16 mouse cellular contexts compared by ENCODE assay signal in the genomic region with DNA sequence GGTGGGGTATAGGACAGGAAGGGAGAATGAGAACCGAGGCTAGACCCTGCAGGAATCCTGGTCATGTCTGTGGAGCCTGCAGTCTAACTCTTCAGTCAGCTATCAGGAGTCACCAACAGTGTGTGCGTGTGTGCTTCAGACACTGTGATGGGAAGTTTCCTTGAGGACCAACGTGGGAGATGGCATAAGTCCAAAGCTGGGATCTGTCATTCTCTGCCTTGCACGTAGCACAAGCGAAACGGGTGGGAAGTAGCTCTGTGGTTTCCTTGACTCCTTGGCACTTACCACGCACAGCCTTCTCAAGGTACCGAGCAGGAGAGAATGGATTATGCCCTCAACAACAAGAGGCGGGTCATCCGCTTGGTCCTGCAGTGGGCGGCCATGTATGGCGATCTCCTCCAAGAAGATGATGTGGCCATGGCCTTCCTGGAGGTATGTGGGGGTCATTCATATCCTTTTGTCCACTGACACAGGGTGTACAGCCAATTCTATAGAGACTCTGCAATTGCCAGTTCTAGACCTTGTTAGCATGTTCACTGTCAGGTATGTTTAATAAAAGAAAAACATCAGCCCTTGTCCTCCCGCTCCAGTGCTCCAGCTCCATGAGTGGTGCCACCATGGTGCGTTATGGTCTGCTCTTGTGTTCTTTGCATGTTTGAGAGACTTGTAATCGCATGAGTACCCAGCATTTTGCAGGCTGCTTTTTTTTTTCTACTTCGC.
"Had no signal": no experiment of that assay in that cellular context is flagged by ENCODE, and none has a peak within 500 bp of the region (broad histone marks: within the 10 kb centered on the region; RNA-seq: fewer than 3 reads in every experiment).

No protein-coding gene starts in this region.

- H3K9ac ChIP-seq: liver, embryonic 15.5 days; liver, postnatal 0 days; lung, embryonic 15.5 days; midbrain, embryonic 12.5 days; neural tube, embryonic 12.5 days; stomach, embryonic 15.5 days had no signal

- H3K9me3 ChIP-seq: liver, embryonic 15.5 days; lung, embryonic 15.5 days; megakaryocyte, embryonic 14.5 days; midbrain, embryonic 12.5 days; neural tube, embryonic 12.5 days; stomach, embryonic 15.5 days had no signal

- H3K36me3 ChIP-seq: liver, embryonic 15.5 days; lung, embryonic 15.5 days; midbrain, embryonic 12.5 days; neural tube, embryonic 12.5 days; stomach, embryonic 15.5 days had no signal

- H3K27me3 ChIP-seq: liver, embryonic 15.5 days; lung, embryonic 15.5 days; midbrain, embryonic 12.5 days; stomach, embryonic 15.5 days had no signal

- H3K27ac ChIP-seq: liver, embryonic 15.5 days; lung, embryonic 15.5 days; macrophage; midbrain, embryonic 12.5 days; neural tube, embryonic 12.5 days; stomach, embryonic 15.5 days had no signal

- ATAC-seq: liver, postnatal 0 days; lung, postnatal 0 days had no signal

- H3K4me3 ChIP-seq: liver, embryonic 15.5 days; lung, embryonic 15.5 days; megakaryocyte, embryonic 14.5 days; midbrain, embryonic 12.5 days; neural tube, embryonic 12.5 days; stomach, embryonic 15.5 days had no signal

- DNase-seq: liver, postnatal 0 days; lung, adult 2 months; lung, postnatal 14 days; lung, postnatal 36 days; midbrain, embryonic 14.5 days; thymus, adult 18-20 months; thymus, postnatal 14 days; thymus, postnatal 36 days had no signal

- H3K4me1 ChIP-seq: liver, embryonic 15.5 days; lung, embryonic 15.5 days; megakaryocyte, embryonic 14.5 days; stomach, embryonic 15.5 days had no signal

- H3K4me2 ChIP-seq: liver, embryonic 15.5 days; lung, embryonic 15.5 days; midbrain, embryonic 12.5 days; neural tube, embryonic 12.5 days; stomach, embryonic 15.5 days had no signal
